Comparison of ENCODE assay signal across 30 mouse cellular contexts in genomic region chr3:134172357-134172756, GRCm38 (mm10).
A peak's percentile ranks its signal among the peaks of the same experiment; 100 is the strongest.
DNase-seq lines count a peak whose midpoint lies in the region; ATAC-seq and TF ChIP-seq lines count a peak whose summit lies in the region.
"Had no signal": no experiment of that assay in that cellular context is flagged by ENCODE, and none has a peak within 500 bp of the region (broad histone marks: within the 10 kb centered on the region; RNA-seq: fewer than 3 reads in every experiment).

No protein-coding gene starts in this region.

- no peak overlapping the region for H3K9ac ChIP-seq in hindbrain, embryonic 16.5 days (ENCODE audit: low read depth, low read length)
- H3K9ac ChIP-seq in hindbrain, embryonic 14.5 days, result no peak overlapping the region
- H3K9ac ChIP-seq: embryonic facial prominence, embryonic 13.5 days; forebrain, embryonic 12.5 days; forebrain, embryonic 15.5 days; heart, embryonic 12.5 days; heart, embryonic 15.5 days; hindbrain, embryonic 15.5 days had no signal

- no peak overlapping the region for H3K27ac ChIP-seq in hindbrain, embryonic 16.5 days (ENCODE audit: low read depth, low read length)
- no peak overlapping the region for H3K27ac ChIP-seq in hindbrain, embryonic 14.5 days
- H3K27ac ChIP-seq: embryonic facial prominence, embryonic 10.5 days; embryonic facial prominence, embryonic 13.5 days; forebrain, embryonic 12.5 days; forebrain, embryonic 15.5 days; heart, embryonic 15.5 days; hindbrain, embryonic 15.5 days had no signal

- no peaks in the 10 kb centered on the region for H3K9me3 ChIP-seq in hindbrain, embryonic 16.5 days (ENCODE audit: control insufficient read depth, low read length)
- no peaks in the 10 kb centered on the region for H3K9me3 ChIP-seq in hindbrain, embryonic 14.5 days (ENCODE audit: control insufficient read depth, low read length)
- H3K9me3 ChIP-seq: embryonic facial prominence, embryonic 10.5 days; embryonic facial prominence, embryonic 13.5 days; forebrain, embryonic 12.5 days; forebrain, embryonic 15.5 days; G1E; heart, embryonic 12.5 days; heart, embryonic 15.5 days; hindbrain, embryonic 15.5 days had no signal

- no peaks in the 10 kb centered on the region for H3K36me3 ChIP-seq in hindbrain, embryonic 16.5 days (ENCODE audit: control insufficient read depth, insufficient read depth, low read length)
- H3K36me3 ChIP-seq in hindbrain, embryonic 14.5 days (replicated peaks; ENCODE audit: control insufficient read depth, insufficient read depth), result no peaks in the 10 kb centered on the region
- H3K36me3 ChIP-seq: embryonic facial prominence, embryonic 10.5 days; embryonic facial prominence, embryonic 13.5 days; forebrain, embryonic 12.5 days; forebrain, embryonic 15.5 days; G1E; heart, embryonic 12.5 days; heart, embryonic 15.5 days; hindbrain, embryonic 15.5 days had no signal

- no peak for TF ChIP-seq POLR2A in brain, embryonic 14.5 days (IDR thresholded peaks at IDR 0.05; ENCODE audit: borderline replicate concordance, extremely low read depth, insufficient read depth, insufficient read length, poor library complexity, severe bottlenecking)

- peak; percentile 22 for DNase-seq in embryo, embryonic 10.5 days (ENCODE audit: low spot score)
- DNase-seq in embryo, embryonic 9.5 days (ENCODE audit: extremely low spot score), result no peak
- no peak for DNase-seq in hindbrain, embryonic 14.5 days (ENCODE audit: low spot score)
- DNase-seq in brain, embryonic 14.5 days (ENCODE audit: low read depth), result peak; percentile 42
- DNase-seq in retina, postnatal 1 day, result peak; percentile 94
- DNase-seq in cerebellum, adult 11-12 months, result no peak
- DNase-seq: adrenal gland, adult 8-10 months; adrenal gland, postnatal 25 days; B cell, adult 2 months; cerebellum, adult 2 months; cerebellum, adult 9-11 months; cerebellum, postnatal 25 days; gastrocnemius, postnatal 25 days; heart, adult 18-20 months; heart, postnatal 10 days; heart, postnatal 36 days; kidney, adult 2 months had no signal

- H3K27me3 ChIP-seq in hindbrain, embryonic 16.5 days (replicated peaks; ENCODE audit: control insufficient read depth, insufficient read depth, low read length), result no peaks in the 10 kb centered on the region
- H3K27me3 ChIP-seq in hindbrain, embryonic 14.5 days (ENCODE audit: control insufficient read depth, insufficient read depth, low read length), result no peaks in the 10 kb centered on the region
- H3K27me3 ChIP-seq: CH12.LX; embryonic facial prominence, embryonic 13.5 days; forebrain, embryonic 12.5 days; forebrain, embryonic 15.5 days; heart, embryonic 12.5 days; heart, embryonic 15.5 days; hindbrain, embryonic 15.5 days had no signal

- no peaks in the 10 kb centered on the region for H3K4me1 ChIP-seq in hindbrain, embryonic 16.5 days (ENCODE audit: control insufficient read depth, insufficient read depth, low read depth, low read length)
- H3K4me1 ChIP-seq in hindbrain, embryonic 14.5 days (replicated peaks; ENCODE audit: control insufficient read depth, insufficient read depth, low read length), result no peaks in the 10 kb centered on the region
- H3K4me1 ChIP-seq: embryonic facial prominence, embryonic 13.5 days; forebrain, embryonic 12.5 days; forebrain, embryonic 15.5 days; heart, embryonic 12.5 days; heart, embryonic 15.5 days; hindbrain, embryonic 15.5 days had no signal

- no peak overlapping the region for H3K4me2 ChIP-seq in hindbrain, embryonic 16.5 days (ENCODE audit: low read length)
- no peak overlapping the region for H3K4me2 ChIP-seq in hindbrain, embryonic 14.5 days (replicated peaks)
- H3K4me2 ChIP-seq: embryonic facial prominence, embryonic 13.5 days; forebrain, embryonic 12.5 days; forebrain, embryonic 15.5 days; heart, embryonic 12.5 days; heart, embryonic 15.5 days; hindbrain, embryonic 15.5 days had no signal

- H3K4me3 ChIP-seq in hindbrain, embryonic 16.5 days (ENCODE audit: low read length), result no peak overlapping the region
- H3K4me3 ChIP-seq in hindbrain, embryonic 14.5 days (replicated peaks; ENCODE audit: low read length), result no peak overlapping the region
- H3K4me3 ChIP-seq: embryonic facial prominence, embryonic 10.5 days; embryonic facial prominence, embryonic 13.5 days; erythroblast, embryonic 14.5 days; forebrain, embryonic 12.5 days; forebrain, embryonic 15.5 days; heart, embryonic 12.5 days; heart, embryonic 15.5 days; hindbrain, embryonic 15.5 days had no signal

- TF ChIP-seq CTCF in brain, embryonic 14.5 days (IDR thresholded peaks at IDR 0.05; ENCODE audit: borderline replicate concordance, extremely low read depth, insufficient read depth, insufficient read length), result no peak

- 27% methylated on average over 3 of the region's 3 CpGs for WGBS in hindbrain, embryonic 16.5 days
- 33% methylated on average over 3 of the region's 3 CpGs for WGBS in hindbrain, embryonic 14.5 days

- ATAC-seq in hindbrain, embryonic 16.5 days, result peak; percentile 40; the same call in 1 of the 2 replicates
- ATAC-seq in hindbrain, embryonic 14.5 days (ENCODE audit: low FRiP score), result no peak
- ATAC-seq: forebrain, embryonic 15.5 days; inflammation-experienced regulatory T-cells, adult 6 months; intestine, postnatal 0 days had no signal

Comparison
In these comparisons a context has a peak if more than half of its experiments do, and no peak if none do; other contexts are left out.
1. DNase-seq: peak in embryo, embryonic 10.5 days (single experiment), brain, embryonic 14.5 days (single experiment) and retina, postnatal 1 day (single experiment); none in embryo, embryonic 9.5 days (single experiment), hindbrain, embryonic 14.5 days (single experiment) and cerebellum, adult 11-12 months (single experiment).